Mouse (Mus musculus) stomach, postnatal 0 days (tissue): ENCODE data around the gene Fntb. TPM values are rescaled to one million over a fixed set of nuclear protein-coding genes. Genes with fewer than 3 reads are reported as not detected.

Experiments used
- ATAC-seq: fragments of 200-750 bp; cut with Nextera tagmentation; 2 replicates; pipeline ENCODE4 v1.8.0; 2017; ENCODE audit not compliant: low FRiP score, low TSS enrichment
- DNase-seq: peaks from one replicate; pipeline ENCODE4 v3.0.0-alpha.2; 2016; ENCODE audit warnings: low spot score
- H3K27ac ChIP-seq: fragments of 300-500 bp; sonication (generic); replicated peaks from 2 replicates; pipeline ENCODE4 v1.5.1; 2014; ENCODE audit warnings: mild to moderate bottlenecking, control low read depth
- H3K27me3 ChIP-seq: fragments of 300-500 bp; sonication (generic); 2 replicates; pipeline ENCODE4 v1.6.1; 2014; ENCODE audit warnings: low read length; ENCODE audit not compliant: control insufficient read depth, insufficient read depth
- H3K36me3 ChIP-seq: fragments of 300-500 bp; sonication (generic); 2 replicates; pipeline ENCODE4 v1.6.1; 2014; ENCODE audit warnings: low read length, mixed read lengths; ENCODE audit not compliant: control insufficient read depth, insufficient read depth
- H3K4me1 ChIP-seq: fragments of 300-500 bp; sonication (generic); replicated peaks from 2 replicates; pipeline ENCODE4 v1.6.1; 2014; ENCODE audit warnings: antibody characterized with exemption; ENCODE audit not compliant: control insufficient read depth, insufficient read depth
- H3K4me2 ChIP-seq: fragments of 300-500 bp; sonication (generic); replicated peaks from 2 replicates; pipeline ENCODE4 v1.6.1; 2014; ENCODE audit warnings: low read depth, mild to moderate bottlenecking, control low read depth, moderate library complexity
- H3K4me3 ChIP-seq: fragments of 300-500 bp; sonication (generic); 2 replicates; pipeline ENCODE4 v1.5.1; 2014; ENCODE audit warnings: low read depth, low read length, control low read depth
- H3K9ac ChIP-seq: fragments of 300-500 bp; sonication (generic); 2 replicates; pipeline ENCODE4 v1.6.1; 2014; ENCODE audit warnings: mild to moderate bottlenecking, low read length, control low read depth, mixed read lengths
- H3K9me3 ChIP-seq: fragments of 300-500 bp; sonication (generic); 2 replicates; pipeline ENCODE4 v1.6.1; 2016; ENCODE audit warnings: low read length; ENCODE audit not compliant: control insufficient read depth
- CTCF ChIP-seq: IDR thresholded peaks from 2 replicates; pipeline ENCODE4 v1.5.1; 2016; ENCODE audit warnings: antibody characterized with exemption, low read depth, mild to moderate bottlenecking, moderate library complexity
- EP300 ChIP-seq: optimal IDR thresholded peaks from 2 replicates; pipeline ENCODE3; 2016; ENCODE audit warnings: antibody characterized with exemption
- WGBS: fragments of 180-500 bp; shearing (Covaris S2); extraction: QIAGEN DNeasy Blood & Tissue Kit; methylation state at CpG from one replicate; pipeline ENCODE4 v1.1.7; 2014; 5-methylcytosine and 5-hydroxymethylcytosine counted together
- polyA plus RNA-seq: library from polyadenylated mRNA; unstranded; fragments of >200 nt; fragmentation: Nextera tagmentation; extraction: Ambion mirVana; gene quantifications from 2 replicates; pipeline ENCODE4 v1.2.1, GENCODE M21; 2015

Fntb gene
- polyA plus RNA-seq, 1 experiment from 2014 or later: 22.4 TPM

GRCm38 (mm10) chr12:76832704-76833103 lies 67.3 kb downstream of the Fntb start:
- DNase-seq: no peak
- WGBS: 4% methylated on average over 3 of the region's 3 CpGs
- Histone ChIP-seq H3K36me3 (no peaks in the 10 kb centered on the region), H3K9me3 (no peaks in the 10 kb centered on the region), H3K4me2 (no peak overlapping the region), H3K27ac (no peak overlapping the region), H3K4me1 (no peaks in the 10 kb centered on the region), H3K9ac (no peak overlapping the region), H3K27me3 (0 out of 2 replicates have a peak, but pooled peaks cover 2% of the 10 kb centered on the region), H3K4me3 (no peak overlapping the region)
- no peak for ATAC-seq
- no peak for TF ChIP-seq EP300
- peak; percentile 89 for TF ChIP-seq CTCF

GRCm38 (mm10) chr12:76837101-76837843 lies 71.9 kb downstream of the Fntb start:
- under 1% methylated on average over 43 of the region's 43 CpGs for WGBS
- Histone ChIP-seq H3K36me3 (no peaks in the 10 kb centered on the region), H3K9ac (peak overlapping the region; percentile 79), H3K9me3 (no peaks in the 10 kb centered on the region), H3K27me3 (0 out of 2 replicates have a peak, but pooled peaks cover 2% of the 10 kb centered on the region), H3K4me2 (peak overlapping the region; percentile 60), H3K4me1 (peaks cover 5% of the 10 kb centered on the region), H3K4me3 (peak overlapping the region; percentile 64), H3K27ac (peak overlapping the region; percentile 77)
- TF ChIP-seq CTCF: peak; percentile 90
- no peak for TF ChIP-seq EP300
- ATAC-seq: peak; percentile 99
- peak; percentile 97 for DNase-seq

GRCm38 (mm10) chr12:76837844-76838650 lies 72.7 kb downstream of the Fntb start:
- Histone ChIP-seq H3K9me3 (no peaks in the 10 kb centered on the region), H3K4me2 (peak overlapping the region; percentile 60), H3K9ac (peak overlapping the region; percentile 79), H3K4me3 (peak overlapping the region; percentile 64), H3K4me1 (peaks cover 5% of the 10 kb centered on the region), H3K27ac (peak overlapping the region; percentile 77), H3K27me3 (0 out of 2 replicates have a peak, but pooled peaks cover 2% of the 10 kb centered on the region), H3K36me3 (no peaks in the 10 kb centered on the region)
- no peak for TF ChIP-seq CTCF
- no peak for TF ChIP-seq EP300
- peak; percentile 43; the same call in 1 of the 2 replicates for ATAC-seq
- 10% methylated on average over 21 of the region's 21 CpGs for WGBS
- DNase-seq: no peak

GRCm38 (mm10) chr12:76839298-76839697 lies 73.9 kb downstream of the Fntb start:
- no peak for ATAC-seq

GRCm38 (mm10) chr12:76840081-76840480 lies 74.7 kb downstream of the Fntb start:
- Histone ChIP-seq H3K4me3 (no peak overlapping the region), H3K4me2 (no peak overlapping the region), H3K27ac (no peak overlapping the region), H3K4me1 (peaks cover 5% of the 10 kb centered on the region), H3K27me3 (no peaks in the 10 kb centered on the region), H3K36me3 (no peaks in the 10 kb centered on the region), H3K9me3 (no peaks in the 10 kb centered on the region), H3K9ac (no peak overlapping the region)
- DNase-seq: no peak
- WGBS: 70% methylated on average over 6 of the region's 6 CpGs
- TF ChIP-seq EP300 (no peak), CTCF (no peak)
- ATAC-seq: no peak

More at GRCm38 (mm10) chr12:76839298-76839697, 73.9 kb downstream of the Fntb start:
- H3K4me3 ChIP-seq: no peak overlapping the region
- no peak overlapping the region for H3K27ac ChIP-seq
- no peak overlapping the region for H3K9ac ChIP-seq
- H3K4me1 ChIP-seq: peaks cover 5% of the 10 kb centered on the region
- 78% methylated on average over 4 of the region's 4 CpGs for WGBS
- no peak for DNase-seq
- H3K9me3 ChIP-seq: no peaks in the 10 kb centered on the region
- no peaks in the 10 kb centered on the region for H3K27me3 ChIP-seq
- H3K4me2 ChIP-seq: no peak overlapping the region
- H3K36me3 ChIP-seq: no peaks in the 10 kb centered on the region
- no peak for TF ChIP-seq EP300
- TF ChIP-seq CTCF: no peak
